Mouse (Mus musculus): Measurements from ENCODE around the gene Sirt3.

Gene Sirt3

DNA sequence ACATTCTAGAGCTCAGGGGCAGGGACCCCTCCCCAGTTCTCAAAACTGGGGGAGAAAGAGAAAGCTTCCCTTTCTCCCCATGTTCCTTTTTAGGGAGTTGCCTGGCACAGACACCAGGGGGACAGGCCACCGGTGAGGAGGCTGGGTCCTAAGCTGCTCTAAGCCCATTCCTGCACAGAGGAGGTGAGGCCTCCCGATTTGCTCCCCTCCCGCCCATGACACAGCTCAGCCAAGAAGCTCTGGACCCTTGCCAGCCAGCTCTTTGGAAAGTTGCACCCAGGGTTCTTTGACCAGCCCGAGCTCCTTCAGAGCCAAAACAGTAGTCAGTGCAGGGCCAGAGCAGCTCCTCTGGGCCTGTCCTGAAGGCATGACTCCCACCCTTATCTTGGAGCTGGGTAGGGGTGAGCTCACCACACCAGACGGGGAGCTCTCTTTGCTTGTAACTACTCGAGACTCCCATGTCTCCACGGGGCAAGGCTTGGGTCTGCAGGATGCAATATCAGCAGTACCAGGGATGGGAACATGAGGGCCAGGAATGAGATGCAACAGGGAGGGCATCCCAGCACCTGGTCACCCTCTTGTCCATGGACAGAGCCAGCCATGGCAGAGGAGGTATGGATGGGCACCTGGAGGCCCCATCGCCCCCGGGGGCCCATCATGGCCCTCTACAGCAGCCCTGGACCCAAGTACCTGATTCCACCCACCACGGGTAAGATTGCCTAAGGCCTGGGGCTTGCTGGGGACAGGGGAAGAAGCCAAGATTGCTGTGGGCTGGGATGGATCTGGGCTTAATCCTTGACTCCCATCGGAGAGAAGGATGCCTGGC lies 34.1 kb downstream of the Sirt3 start, which contains the start of gene Odf3:
Odf3 (plus strand) TSS at position 51 of the 826 bp plus-strand sequence.
- DNase-seq = peak; percentile 54

DNA sequence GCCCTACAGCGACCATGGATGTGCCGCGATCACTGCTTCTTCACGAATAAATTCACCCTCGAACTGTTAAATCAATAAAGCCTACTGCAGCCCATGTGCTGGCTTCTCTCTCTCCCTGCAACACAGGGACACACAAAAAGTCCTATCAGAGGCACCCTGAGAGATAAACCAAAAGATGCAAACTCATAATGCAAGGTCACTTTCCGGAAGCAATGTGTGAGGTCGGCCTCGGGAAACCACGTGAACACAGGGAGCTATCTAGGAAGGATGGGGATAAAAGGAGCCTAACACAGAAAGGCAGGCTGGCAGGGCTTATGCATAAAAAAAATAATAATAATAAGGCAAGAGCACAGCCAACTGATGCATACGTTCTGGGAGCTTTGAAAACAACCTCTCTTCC lies 35.4 kb downstream of the Sirt3 start:
- DNase-seq = no peak

DNA sequence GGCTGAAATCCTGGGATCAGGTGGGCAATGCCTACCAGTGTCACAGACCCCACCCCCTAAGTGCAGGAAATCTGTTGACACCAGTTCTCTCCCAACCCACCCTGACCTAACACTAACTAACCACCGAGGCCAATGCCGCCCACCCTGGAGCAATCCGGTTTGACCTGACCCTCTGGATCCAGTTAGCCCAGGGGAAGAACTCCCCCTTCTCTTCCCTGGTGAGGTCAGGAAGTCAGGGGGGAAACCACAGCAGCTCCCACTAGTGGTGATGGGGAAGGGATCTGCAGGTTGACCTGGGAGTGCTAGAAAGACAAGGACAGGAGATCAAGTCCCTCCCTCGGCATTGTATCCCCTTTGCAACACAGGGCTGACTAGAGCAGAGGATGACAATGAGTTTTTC lies 36.4 kb downstream of the Sirt3 start:
- no peak for DNase-seq

DNA sequence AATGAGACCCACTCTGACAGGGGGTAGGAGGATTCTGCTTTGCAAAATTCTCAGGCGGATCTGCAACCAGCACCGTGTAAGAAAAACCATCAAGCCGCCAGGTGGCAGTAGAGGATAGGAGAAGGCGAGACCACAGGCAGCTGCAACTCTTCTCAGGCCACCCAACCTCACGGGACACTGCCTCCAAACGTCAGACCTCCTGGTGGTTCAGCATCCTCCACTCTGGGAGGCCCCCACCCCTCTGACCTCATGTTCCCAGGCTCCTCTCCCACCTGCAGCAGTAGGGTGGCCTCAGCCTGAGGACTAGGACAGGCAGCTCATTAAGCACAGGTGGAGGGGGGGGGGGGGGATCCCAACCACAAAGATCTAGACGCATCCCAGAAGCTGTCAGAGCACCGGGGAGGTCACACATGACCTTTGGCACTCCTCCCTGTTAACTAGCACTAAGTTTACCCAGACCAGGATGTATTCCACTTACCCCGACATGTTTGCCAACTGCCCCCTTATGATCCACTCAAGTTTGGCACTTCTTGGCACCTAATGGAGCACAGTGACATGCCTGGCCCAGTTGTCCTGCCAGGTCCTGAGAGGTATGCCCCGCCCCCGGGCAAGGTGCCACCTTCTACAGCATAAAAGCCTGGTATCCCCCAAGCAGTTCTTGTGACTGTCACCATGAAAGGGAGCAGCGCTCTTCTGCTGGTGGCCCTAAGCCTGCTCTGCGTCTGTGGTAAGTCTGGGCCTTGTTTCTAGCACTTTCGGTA lies 37.0 kb downstream of the Sirt3 start, which contains the start of gene Scgb1c1:
Scgb1c1 (plus strand) TSS at position 643 of the 761 bp plus-strand sequence.
- DNase-seq = peak; percentile 88

DNA sequence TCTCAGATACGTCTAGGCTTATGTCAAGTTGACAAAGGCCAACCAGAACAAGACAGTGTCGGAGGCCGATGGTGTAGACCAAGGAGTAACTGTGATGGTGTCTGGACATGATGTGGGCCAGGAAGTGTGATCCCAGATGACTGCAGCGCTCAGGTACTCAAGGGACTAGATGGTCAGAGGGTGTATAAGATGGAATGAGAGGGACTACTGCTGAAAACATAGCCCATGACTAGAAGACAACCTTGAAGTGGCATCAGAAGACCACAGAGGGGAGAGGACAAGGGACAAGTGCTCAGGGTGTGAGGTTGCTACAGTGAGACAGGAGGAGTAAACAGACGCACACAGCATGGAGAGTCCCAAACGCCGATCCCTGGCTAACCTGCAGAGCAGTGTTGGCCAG lies 38.3 kb downstream of the Sirt3 start:
- no peak for DNase-seq

DNA sequence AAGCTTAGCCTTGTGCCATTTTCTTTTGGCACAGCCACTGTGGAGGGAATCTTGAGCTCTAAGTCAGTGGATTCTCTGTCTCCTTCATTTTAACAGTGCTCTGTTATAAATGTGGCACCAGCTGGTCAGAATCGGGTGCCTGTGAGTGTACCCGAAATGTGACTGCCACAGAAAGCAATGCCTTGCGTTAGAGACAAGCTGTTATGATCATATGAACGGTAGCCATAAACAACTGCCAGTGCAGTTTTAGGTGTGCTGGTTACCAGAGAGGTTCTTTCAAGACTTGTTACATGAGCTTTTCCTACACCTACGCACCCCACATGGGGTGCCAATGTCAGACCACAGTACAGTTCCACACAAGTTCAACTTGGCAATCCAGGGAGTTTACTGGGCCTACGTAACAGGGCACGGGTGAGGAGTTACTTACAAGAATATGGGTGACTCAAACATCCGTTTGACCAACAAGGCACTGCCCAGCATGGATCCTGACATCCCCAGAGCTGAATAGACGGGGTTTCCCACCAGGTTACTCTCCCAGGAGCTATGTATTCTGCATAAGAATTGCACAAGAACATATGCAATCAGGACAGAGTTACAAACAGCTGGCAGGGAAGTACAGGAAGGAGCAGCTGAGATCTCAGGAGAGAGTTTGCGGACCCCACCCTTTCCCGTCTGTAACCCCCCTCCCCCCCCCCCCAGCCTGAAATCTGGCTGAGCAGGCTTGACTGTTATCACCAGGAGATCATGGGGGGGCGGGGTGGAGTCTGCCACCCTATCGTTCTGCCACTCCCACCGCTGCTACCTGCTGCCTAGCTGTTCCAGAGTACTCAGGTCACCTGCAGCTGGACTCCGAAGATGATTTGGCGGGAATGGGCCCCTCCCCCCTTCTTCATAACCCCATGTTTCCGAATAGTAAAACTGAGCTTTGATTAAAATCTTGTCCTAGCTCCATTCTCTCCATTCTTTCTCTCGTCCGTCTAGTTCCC lies 41.1 kb downstream of the Sirt3 start:
- no peak for DNase-seq

DNA sequence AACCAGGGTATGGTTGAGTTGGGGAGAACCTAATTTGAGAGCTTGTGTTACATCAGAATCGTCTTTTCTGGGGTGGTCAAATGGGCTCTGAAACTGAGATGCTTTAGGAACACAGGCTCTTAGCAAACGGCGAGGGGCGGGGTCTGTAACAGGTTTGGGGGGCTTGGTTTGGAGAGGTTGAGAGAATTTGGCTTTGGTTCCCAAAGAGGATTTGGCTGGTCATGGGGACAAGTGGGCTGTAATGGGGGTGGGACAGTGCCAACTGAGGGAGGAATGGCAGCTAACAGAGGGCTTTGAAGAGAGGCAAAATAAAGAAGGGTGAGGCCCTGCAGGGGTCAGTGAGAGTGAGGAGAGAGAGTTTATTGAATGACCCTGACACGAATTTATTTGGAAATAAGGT lies 42.6 kb downstream of the Sirt3 start:
- DNase-seq = no peak

DNA sequence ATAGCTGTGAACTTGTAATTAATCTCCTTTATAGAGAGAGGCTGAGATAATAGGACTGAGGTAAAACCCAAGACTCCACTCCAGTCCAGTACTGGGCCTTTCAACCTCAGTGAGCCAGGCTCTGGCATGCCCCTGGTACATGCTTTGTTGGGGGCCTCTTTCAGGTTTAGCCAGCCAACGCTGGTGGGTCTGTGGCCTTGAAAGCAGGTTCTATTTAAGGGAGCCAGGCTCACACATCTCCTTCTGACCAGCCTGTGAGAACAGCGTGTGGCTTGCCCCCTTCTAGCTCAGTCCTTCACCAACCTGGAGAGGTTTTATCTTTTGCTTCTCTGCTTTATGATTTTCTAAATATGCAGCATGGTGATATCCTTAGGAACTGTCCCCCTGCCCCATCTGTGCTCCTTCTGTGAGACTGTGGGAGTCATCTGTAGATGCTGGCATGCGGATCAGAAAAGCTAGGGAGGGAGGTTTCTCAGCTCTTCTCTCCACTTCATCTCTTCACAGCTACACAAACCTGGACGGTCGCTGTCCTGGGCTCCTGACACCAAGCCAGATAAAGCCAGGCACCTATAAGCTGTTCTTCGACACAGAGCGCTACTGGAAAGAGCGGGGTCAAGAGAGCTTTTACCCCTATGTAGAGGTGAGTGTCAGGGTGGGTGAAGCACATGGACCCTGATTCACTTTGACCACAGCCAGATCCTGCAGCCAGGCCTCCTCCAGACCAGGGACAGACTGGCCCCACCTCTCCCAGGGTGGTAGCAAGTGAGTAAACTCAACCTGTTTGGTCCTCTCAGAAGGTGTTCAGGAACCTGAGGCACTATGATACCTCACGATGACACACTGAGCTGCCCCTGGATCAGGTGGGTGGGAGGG lies 45.6 kb downstream of the Sirt3 start:
- no peak for DNase-seq

DNA sequence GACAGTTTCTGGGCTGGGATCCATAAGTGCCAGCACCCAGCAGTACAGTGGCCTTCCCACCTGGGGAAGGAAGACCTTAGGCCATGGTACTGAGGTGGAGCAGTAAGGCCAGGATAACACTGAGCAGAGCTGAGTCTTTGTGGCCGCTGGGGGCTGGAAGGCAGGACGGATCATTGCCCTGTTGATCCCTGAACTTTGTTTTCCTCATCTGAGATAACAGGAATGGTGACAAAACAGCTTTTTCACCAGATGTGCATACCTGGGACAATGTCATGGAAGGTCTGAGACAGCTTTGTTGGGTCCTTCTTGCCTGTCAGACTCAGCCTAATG lies 46.4 kb downstream of the Sirt3 start:
- DNase-seq = no peak

DNA sequence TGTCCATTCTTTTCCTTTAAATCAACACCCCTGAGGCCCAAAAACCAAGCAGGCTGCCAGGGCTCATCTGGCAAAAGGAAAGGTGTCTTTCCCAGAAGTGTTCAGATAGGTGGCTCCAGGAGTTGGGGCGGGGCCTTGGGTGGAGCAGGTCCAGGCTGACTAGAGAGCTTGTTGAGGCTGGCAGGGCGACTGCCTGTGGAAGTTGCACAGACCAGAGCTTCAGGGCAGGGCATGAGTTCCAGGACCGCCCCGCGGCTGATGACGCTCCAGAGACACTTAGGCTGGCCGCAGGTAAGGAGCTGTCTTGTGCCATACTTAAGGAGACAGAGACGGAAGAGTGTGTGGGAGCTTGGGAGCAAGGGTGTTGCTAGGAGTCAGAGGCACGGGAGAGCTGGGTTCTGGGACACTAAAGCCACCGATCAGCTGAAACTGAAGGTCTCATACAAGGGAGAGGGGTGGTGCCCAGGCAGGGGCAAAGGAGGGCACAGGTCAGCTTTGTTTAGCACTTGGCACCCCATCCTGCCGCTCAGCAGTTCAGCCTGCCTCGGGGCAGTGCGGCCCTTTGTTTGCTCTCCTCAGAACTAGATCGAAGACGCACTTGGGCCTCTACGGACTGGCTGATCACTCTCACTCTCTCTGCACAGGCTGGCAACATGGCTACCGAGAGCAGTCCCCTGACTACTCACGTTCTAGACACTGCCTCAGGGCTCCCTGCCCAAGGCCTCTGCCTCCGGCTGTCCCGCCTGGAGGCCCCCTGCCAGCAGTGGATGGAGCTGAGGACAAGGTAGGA lies 46.9 kb downstream of the Sirt3 start, which contains the start of gene Urah:
Urah (plus strand) TSS at position 51 of the 790 bp plus-strand sequence.
- DNase-seq = no peak

DNA sequence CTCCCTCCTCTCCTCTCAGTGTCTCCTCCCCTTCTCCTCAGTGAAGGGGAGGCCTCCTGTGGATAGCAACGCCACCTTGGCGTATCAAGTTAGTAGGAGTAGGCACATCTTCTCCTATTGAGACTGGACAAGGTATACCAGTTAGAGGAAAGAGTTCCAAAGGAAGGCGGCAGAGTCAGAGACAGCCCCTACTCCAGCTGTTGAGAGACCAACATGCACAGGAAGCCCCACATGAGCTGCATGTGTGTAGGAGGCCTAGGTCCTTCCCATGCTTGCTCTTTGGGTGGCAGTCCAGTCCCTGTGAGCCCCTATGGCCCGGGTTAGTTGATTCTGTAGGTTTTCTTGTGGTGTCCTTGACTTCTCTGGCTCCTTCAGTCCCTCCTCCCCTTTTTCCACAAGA lies 48.8 kb downstream of the Sirt3 start:
- DNase-seq = no peak

DNA sequence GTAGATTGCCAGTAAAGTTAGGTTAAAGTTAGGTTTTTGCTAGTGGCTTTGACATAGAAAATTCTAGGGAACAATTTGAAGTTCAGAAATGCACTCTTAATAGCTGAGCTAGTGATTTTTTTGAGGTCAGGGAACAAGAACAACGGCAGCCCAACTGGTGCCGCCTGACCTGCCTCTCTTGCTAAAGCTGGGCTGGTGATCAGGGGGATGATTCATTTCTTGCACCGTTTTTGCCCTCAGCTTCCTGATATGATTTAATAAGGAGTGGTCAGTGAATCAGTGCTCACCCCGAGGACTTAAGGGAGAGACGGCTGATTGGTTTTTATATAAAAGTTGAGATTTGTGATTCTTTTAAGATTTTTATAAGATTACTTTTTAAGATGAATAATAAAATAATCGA lies 50.7 kb downstream of the Sirt3 start:
- no peak for DNase-seq

DNA sequence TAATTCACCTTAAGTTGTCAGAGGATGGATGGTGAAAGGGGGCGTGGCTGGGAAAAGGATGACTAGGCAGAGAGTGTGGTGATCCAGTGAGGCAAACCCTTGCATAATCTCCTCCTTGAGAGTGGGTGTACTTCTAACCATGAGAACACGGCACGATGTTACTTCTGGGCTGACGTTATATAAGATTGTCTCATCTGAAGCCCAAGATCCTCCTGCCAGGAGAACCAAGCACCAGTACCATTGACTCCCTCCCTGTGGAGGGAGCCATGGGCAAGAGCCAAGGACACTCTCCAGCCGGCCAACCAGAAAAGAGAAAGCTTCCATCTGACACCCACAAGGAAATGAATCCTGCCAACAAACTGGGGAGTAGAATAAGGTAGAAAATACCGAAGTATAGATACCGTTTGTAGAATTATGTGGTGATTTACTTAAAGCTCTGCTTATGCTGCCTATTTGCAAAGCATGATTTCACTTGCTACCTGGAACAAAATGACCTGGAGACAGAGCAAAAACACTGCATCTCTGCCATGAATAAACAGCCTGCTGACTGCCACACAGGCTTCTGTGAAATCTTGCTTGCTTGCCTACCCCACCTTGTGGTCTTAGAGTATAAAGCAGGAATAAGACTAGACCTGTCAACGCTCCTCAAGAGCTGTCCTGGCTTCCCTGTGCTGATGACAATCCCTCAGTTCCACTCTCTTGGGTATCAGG lies 53.8 kb downstream of the Sirt3 start:
- DNase-seq = peak; percentile 77

DNA sequence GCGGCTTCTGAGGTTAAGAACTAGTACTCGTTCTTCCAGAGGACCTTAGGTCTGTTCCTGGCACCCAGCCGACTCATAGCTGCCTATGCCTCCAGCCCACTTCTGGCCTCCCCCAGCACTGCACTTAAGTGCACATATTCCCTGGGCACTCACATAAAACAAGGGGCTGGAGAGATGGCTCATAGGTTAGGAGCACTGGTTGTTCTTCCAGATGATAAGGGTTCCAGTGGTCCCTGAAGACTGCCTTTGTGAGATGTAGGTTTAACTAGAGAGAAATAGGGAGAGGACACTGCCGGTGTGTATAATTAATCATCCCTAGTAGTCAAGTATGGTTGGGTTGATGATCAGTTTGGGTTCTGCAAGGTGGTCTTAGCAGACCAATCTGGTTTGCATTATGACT lies 59.4 kb downstream of the Sirt3 start:
- DNase-seq = no peak

DNA sequence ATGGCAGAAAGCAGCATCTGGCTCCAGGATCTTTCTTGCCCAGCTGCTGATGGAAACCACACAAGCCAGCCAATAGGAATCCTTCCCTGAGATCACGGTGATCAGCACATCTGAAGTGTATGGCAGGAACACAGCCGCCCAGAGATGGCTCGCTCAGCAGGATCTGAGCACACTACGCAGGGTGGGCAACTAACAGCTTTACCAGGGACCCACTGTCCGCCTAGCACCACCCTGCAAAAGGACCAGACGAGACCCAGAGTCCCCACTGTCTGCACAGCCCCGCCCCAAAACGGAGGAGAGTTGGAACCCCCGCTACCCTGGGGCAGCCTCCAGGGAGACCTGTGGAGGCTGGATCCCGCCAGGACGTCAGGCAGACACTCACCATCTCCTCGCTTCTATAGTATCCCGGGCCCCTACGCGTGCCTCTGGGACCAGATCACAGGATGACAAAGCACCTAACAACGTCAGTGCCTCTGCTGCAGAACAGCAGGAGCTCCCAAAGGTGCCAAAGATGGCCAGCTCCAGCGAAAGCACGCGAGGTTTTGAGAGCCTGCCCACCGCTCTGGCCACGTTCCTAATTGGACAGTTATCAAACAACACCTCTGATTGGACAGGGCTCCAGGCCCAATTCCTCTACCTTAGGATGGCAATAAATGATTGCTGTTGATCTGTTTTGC lies 60.3 kb downstream of the Sirt3 start, which contains the start of gene Zfp941:
Zfp941 (minus strand) TSS at position 526 of the 677 bp plus-strand sequence.
- DNase-seq = peak; percentile 45

DNA sequence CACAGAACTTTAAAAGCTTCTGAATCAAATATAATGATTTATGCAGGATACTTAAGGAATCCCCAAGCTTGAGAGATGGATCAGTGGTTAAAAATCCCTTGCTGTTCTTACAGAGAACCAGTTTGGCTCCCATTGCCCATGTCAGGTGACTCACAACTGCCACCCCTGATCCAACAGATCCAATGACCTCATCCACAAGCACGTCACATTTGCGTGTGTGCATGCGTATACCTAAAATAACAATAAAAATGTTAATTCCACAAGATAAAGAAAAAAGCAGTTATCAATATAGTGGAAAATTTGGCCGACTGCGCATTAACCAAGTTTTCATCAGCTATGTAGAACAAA lies 60.8 kb downstream of the Sirt3 start:
- DNase-seq = no peak

DNA sequence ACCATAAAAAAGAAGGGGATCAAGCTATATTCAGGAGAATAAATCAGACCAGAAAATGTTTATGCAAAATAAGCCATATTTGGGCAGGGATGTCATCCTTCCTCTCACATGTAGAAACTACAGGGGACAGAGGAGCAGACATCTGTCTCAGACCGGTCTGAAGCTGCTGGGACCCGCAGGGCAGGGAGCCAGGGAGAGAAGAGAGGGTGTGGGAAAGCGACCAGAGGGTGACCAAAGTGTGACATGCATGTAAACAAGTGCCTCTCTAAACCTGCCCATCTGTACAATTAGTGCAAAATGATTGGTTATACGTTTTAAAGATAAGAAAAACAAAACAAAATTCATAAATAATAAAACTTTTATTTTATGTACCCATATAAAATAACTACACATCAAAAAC lies 61.9 kb downstream of the Sirt3 start:
- DNase-seq = no peak
